Mouse (Mus musculus) yolk sac, embryonic 10.5 days (tissue): ENCODE results near the gene Hs6st3.
"Not testable (repeated sequence)": the region's sequence is repeated elsewhere in the genome, so short reads cannot be mapped to it uniquely, and the experiment has no call there.

Source experiments
- DNase-seq: peaks from one replicate; pipeline ENCODE4 v3.0.0-alpha.2; 2017; ENCODE audit warnings: low spot score

Gene Hs6st3

GRCm38 (mm10) chr14:119452382-119452781 lies 314.2 kb downstream of the Hs6st3 start:
- no peak for DNase-seq

DNA sequence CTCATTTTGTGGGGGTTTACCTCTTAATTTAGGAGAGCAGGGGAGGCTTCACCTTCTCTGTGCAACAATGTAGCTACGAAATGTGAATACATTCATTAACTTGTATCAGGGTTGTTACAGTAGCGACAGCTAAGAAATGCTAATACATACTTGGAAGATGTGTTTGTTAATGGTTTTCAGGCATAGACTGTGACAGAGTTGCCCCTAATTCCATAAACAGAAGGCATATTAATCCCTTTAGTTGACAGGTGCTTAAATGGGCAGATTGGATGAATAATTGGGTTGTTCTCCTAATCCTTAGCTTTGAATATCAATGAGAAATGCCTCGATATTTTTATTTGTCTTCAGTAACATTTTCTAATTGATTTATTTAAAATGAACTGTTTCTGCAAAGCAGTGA lies 314.7 kb downstream of the Hs6st3 start:
- no peak for DNase-seq

DNA sequence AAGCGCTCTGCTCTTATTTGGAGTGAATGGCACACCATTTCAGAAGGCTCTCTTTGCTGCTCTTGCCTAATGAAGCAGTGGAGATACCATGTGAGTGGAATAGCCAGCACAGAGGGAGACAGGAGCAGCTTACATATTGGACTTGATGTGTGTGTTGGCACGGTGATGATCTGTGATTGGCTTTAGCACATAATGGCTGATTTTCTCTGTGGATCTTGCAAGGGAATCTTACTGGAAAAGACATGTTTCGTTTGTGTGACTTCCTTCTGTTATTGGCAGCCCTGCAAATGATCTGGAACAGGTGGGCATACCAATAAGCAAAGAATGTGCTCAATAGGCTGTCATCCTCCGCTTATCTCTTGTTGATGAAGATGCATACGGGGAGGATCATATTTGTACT lies 326.2 kb downstream of the Hs6st3 start:
- DNase-seq: no peak

DNA sequence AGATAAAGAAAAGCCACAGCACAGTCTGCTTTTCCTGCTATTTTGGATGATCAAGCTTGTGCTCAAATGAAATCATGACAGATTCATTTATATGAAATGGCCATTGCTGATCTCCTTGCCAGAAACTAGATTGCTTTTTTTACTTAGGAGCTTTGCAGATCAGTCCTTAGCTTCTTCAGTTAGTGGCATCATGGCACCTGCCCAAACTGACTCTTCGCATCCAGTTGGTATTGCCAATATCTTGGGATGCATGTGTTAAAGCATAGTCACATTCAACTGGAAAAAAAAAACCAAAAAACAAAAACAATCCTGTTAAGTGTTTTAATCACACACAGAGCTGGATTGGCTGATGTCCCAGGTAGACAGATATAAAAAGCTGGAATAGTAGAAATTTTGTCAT lies 326.7 kb downstream of the Hs6st3 start:
- DNase-seq: no peak

DNA sequence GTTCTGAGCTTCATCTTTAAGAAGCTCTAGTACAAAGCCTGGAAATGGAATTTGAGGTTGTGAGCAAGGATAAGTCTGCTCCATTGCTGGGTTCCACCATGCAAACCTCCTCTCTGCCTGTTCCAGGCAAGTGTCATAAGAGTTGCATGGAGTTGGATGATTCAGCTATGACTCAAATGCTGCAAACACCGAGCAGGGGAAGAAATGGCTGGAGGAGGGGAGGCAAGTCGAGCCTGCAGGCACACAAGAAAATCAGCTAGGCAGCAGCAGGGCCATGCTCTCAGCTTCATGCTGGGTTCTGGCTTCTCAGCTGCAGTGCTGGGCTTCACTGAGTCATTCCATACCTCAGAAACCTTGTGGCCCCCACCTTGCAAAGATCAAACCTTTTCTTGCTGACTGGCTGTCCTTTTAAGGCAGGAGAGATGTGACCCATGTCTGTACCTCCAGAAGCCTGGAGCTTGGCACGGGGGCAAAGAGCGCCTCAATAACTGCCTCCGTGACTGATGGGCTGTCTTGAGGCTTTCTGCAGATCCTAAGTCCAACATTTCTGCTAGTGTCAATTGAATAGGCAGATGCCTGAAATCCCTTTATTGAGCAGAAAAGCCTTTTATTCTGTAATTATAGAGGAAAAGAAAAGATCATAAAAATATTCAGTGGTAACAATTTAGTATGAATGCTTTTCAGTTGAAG lies 328.9 kb downstream of the Hs6st3 start:
- DNase-seq: no peak

DNA sequence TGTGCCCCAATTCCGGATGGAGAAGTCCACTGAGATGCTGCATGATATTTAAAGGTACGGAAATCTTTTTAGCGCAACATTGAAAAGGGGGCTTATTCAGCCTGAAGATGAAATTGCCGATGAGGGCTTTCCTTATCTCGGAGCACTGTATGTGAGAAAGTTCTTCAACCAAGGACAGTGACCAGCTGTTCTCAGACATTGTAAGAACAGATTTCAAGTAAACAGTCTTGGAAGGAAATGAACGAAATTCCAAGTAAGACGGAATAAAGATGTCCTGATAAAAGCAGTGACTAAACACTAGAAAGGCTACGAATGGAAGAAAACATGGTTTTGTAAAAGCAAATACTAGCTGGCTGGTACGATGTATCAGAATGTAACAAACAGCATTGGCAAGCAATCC lies 338.4 kb downstream of the Hs6st3 start:
- no peak for DNase-seq

GRCm38 (mm10) chr14:119477836-119478235 lies 339.7 kb downstream of the Hs6st3 start:
- no peak for DNase-seq

- DNase-seq: no peak
These were observed 351.0 kb downstream of the Hs6st3 start for GRCm38 (mm10) chr14:119488978-119489703.

DNA sequence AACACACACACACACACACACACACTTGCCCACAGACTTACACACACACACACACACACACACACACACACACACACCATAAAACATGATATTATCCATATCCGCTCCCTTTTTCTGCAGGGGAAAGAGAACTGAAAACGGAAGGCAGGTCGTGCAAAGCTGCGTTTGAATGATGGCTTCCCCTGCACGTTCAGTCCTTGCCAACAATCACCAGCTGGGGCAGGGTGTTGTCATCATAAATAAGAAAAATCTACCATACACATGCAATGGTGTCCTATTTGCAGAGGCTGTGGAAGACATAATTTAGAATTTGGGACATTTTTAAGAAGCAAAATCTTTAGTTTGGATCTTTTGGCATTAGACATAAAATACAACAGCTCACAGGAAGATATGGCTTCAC lies 382.5 kb downstream of the Hs6st3 start:
- no peak for DNase-seq

DNA sequence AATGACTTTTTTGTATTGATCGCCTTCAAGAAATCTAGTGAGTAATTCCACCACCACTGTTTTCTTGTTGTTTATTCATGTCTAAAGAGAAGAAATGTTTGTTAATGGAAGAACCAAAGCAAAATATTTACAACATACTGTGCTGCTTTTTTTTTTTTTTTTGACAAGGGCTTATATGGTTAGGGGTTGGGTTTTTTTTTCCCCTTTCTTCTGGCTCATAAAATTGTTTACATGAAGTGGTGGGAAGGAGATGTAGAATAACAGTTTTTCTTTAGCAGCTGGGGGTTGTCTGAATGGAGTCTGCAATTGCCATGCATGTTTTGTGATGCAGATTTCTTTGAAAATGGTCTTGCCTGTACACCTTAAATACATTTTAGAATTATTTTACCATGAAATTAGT lies 382.9 kb downstream of the Hs6st3 start:
- DNase-seq: no peak

DNA sequence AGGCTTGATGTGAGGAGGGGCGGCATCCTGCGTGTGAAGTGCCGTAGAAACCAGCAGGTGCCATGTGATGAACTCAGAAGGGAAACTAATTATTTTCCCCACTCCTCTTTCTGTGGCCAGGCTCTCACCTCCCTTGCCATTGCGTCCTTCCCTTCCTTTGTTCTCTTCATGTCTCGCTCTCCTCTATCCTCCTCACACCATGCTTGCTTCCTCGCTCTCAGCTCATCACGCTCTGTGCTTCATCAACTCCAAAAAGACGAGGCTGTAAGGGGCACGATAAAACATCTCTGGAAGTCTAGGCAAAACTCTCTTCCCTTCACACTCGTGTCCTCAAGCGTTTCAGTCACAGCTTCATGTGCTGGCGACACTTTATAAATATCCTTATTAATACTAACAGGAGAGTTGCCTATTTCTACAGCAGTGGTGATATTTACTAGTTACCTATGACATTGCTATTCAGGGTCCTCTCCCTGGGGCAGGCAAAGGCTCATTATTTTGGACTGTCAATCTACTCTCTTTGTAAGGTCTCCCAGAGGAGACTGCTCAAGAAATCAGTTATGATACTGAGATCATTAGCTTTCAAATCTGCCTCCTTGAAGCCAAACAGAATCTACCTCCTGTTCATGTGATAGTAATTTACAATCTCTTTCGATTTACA lies 394.9 kb downstream of the Hs6st3 start:
- DNase-seq: no peak

DNA sequence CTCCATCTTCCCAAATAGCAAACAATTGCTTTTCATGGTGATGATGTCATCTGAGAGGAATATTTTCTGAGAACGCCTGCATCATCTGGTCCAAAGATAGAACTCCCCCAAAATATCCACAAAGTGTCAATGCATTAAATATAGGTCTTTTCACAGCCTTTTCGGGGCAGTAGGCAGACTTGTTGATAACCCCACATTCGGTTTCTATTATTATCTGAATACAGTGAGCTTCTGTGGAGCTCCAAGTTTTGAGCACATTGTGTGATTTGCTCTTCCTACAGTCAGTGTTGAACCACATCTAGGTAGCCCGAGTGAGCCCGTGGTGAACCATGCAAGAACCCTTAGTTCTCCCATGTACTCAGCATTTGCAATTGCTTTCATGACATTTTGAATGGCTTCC lies 402.4 kb downstream of the Hs6st3 start:
- no peak for DNase-seq

GRCm38 (mm10) chr14:119544596-119544995 lies 406.5 kb downstream of the Hs6st3 start:
- no peak for DNase-seq

DNA sequence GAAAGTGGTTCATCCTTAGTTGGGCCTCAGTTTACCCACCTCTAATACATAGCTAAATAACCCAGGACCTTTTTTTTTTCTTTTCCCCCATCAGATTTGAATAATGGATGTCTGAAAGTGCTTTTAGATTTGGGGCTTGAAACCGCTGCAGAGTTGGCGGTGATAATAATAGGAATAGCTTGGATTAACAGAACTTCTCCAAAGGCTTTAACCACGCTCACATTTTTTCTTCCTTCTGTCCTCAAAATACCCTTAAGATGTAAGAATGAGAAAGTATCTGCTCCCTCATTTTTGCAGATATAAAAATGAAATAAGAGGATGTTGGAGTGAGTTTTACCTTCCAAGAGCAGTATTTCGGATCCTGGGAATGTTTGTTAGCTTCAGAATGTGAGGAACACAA lies 420.2 kb downstream of the Hs6st3 start:
- no peak for DNase-seq

- DNase-seq: no peak
These were observed 443.9 kb downstream of the Hs6st3 start for GRCm38 (mm10) chr14:119582039-119582508.

DNA sequence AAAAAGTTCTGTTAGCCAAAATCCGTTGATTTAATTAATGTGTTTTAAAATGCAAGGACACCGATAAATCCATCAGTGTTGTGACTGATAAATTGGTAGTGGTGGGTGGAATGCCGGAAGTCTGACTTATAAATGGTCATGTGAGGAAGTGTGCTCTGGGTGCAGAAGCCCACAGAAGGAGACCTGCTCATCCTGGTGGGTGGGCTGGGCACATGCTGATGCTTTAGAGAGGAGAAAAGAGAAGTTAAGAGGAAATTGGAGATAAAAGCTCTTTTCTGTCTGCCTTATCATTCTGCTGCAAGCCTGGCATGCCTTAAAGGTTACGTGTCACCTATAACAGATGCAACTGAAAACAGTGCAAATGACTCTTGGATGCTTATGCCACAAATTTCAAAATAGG lies 446.9 kb downstream of the Hs6st3 start:
- no peak for DNase-seq

GRCm38 (mm10) chr14:119587365-119587764 lies 449.2 kb downstream of the Hs6st3 start:
- not testable (repeated sequence) for DNase-seq

DNA sequence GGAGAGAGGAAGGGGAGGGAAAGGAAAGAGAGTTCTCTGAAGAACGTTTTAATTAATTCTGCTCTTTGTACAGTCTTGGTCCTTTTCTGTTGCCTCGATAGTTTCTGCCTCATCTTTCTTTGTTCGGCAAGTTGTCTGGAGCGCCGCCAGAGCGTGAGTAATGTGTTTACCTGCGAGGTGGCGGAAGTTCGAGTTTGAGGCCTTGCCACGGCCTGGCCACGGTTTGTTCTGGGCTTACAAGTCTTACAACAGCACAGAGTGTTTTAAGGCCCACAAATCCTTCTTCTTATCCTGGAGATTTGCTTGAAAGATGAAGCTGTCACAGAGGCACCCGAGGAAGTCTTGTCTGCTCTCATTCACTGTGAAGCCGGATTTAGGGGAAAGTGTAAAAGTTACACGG lies 466.2 kb downstream of the Hs6st3 start:
- DNase-seq: no peak

DNA sequence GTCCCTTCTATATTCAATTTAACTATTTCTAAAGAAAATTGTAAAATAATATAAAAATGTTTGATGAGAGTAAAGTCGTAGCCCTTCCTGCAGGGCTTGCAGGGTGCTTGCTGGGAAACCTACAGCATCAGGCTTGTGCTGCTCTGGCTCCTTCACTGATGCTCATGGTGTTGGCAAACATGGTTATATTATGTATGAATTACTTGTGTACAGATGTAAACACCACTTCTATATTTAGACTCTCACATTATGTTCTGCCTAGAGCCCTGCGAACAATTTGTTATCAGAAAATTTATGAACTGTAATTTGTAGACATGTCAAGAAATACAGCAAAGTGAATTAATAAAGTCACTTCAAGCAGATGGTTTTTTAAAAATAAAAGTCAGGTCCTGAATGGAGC lies 474.7 kb downstream of the Hs6st3 start:
- DNase-seq: no peak

- DNase-seq: no peak
These were observed 491.0 kb downstream of the Hs6st3 start for GRCm38 (mm10) chr14:119629127-119629526.

- no peak for DNase-seq
These were observed 494.9 kb downstream of the Hs6st3 start for GRCm38 (mm10) chr14:119633090-119633489.

GRCm38 (mm10) chr14:119633626-119634025 lies 495.5 kb downstream of the Hs6st3 start:
- DNase-seq: no peak

GRCm38 (mm10) chr14:119642874-119643273 lies 504.7 kb downstream of the Hs6st3 start:
- no peak for DNase-seq
